Mouse (Mus musculus): ENCODE measurements around the gene Dhdh. TPM values are rescaled to one million over a fixed set of nuclear protein-coding genes. Genes with fewer than 3 reads are reported as not detected.

Dhdh gene
- 7.1 and 7.2 TPM in 2 replicates for polyA plus RNA-seq (2015; fragmentation: Nextera tagmentation; extraction: Ambion mirVana)

DNA sequence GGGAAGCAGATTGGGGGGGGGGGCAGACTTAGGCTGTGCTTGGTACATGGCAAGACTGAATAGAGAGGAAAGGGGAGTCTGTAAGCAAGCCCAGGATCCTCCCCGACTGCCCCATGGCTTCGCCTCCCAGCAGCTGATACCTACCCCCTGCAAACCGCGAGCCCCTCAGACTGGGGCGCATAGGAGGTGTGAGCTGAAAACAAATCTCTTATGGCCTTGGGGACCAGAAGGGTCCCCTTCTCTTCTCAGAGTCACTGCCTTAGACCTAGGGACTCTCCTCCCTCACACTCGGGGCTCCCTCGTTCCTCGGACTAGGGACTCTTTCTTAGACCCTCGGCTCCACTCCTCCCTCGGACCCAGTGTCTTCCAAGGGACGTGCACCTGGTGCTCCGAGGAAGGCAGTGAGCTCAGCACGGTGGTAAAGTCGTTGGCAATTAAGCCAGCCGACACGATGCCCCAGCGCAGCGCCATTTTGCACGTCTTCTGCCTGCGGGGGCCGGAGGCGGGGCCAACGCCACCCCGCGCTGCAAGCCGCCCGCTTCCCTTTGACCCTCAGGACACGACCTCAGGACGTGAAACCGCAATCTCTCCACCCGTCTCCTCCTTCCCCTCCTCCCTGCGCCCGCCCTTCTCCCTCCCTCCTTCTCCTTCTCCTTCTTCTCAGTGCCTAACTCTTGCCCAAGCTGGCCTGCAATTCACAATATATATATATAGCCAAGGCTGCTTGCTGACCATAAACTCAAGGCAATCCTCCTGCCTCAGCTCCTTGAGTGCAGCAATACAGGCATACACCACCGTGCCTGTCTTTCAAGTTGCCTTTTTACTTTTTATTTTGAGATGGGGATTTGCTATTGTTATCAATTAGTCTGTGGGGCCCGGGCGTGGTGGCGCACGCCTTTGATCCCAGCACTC, at the start of gene Dhdh:
Gene Dhdh (minus strand): TSS at position 513 of the 912 bp plus-strand sequence.

DNA sequence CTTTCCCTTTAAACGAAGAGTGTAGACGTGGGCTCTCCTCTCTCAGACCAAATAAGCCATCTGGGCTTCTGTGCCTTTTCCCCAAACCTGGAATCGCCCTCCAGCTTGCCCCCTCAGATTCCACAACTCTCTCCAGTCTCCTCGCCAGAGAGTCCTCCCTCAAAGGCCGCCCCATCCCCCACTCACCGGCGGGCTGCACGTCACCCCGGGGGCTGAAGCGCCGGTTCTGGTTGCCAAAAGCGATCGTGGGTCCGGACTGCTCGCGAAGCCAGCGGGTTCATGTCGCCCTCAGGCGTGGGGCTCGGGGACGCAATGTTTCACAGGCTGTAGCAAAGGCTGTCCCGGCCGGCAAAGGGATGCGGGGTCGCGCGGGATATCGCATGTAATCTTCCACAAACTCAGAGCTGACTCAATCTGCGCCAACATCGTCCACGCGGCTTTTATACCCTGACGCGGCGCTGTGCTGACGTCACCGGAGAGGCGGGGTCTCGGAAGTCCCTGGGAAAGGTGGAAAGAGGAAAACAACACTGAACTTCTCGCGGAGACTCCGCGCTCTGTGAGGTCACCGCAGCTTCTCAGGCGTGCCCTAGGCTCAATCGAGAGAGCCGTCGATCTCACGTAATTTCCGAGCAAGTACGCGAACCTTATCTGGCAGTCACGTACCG, 37.3 kb upstream of the Dhdh start, which contains the start of the genes Ppp1r15a and Plekha4:
Gene Ppp1r15a (minus strand): TSS at position 460 of the 665 bp plus-strand sequence.
Gene Plekha4 (plus strand): TSS at position 522 of the 665 bp plus-strand sequence.

GRCm38 (mm10) chr7:45509912-45510787, 21.5 kb upstream of the Dhdh start, which contains the start of gene Nucb1:
Gene Nucb1, minus strand, starts transcription at chr7:45510406.

GRCm38 (mm10) chr7:45486761-45487415, 1.7 kb downstream of the Dhdh start, which contains the start of gene Gm45808:
Gene Gm45808, minus strand, starts transcription at chr7:45486811.

DNA sequence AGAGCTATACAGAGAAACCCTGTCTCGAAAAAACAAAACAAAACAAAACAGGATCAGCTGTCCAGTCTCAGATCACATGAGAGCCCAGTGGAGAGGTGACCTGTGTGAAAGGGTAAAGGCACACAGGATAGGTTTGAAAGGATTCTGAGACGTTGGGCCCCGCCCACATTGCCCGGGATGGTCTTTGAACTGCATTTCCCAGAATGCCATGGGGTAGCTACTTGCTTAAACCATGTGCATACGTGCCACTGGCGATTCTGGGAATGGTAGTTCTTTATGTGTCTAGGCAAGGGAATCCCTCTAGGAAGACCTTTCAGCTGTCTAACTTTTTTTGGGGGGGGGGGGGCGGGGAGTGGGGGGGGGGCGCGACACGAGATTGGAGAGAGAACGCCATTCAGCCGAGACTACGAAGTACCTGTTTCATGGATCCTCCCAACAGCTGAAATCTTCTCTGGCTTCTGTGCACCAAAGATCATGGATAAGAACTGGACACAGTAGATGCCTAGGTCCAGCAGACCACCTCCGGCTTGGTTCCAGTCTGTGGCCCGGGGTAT, 7.2 kb downstream of the Dhdh start, which contains the start of gene Tulp2:
Gene Tulp2 (plus strand): TSS at position 504 of the 554 bp plus-strand sequence.

GRCm38 (mm10) chr7:45466283-45467089, 22.1 kb downstream of the Dhdh start, which contains the start of gene Bax:
Gene Bax, minus strand, starts transcription at chr7:45466898.

GRCm38 (mm10) chr7:45459564-45460140, 29.0 kb downstream of the Dhdh start, which contains the start of gene Ftl1:
Gene Ftl1, minus strand, starts transcription at chr7:45459884.

DNA sequence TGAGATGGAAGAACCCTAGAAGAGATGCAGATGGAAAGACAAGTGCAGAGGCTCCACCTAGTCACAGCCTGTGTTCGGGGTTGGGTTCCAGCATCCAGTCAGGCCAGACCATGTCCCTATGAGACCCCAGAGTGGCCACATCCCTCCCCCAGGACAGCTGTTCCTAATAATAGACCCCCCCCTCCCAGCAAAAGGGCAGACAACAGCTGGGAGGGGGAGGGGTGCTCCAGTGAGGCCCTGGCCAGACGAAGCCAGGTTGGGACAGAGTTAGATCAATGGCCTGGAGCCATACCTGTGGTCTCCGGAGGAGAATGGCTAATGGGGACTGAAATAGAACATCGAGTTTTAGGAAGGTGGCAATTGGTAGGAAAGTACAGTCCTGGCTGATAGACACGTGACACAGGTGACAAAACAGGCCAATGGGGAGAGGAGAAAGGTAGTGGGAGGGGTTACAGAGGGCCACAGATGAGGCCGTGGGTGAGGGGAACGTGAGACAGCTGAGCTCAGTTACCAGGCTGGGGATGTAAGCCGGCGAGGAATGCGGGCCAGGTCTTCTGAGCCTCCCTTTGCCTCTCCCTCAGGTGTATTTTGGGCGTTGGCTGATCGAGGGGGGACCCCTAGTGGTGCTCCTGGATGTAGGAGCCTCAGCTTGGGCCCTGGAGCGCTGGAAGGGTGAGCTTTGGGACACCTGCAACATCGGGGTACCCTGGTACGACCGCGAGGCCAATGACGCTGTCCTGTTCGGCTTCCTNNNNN, 50.9 kb downstream of the Dhdh start, which contains the start of gene Ruvbl2:
Gene Ruvbl2 (minus strand): TSS at position 576 of the 756 bp plus-strand sequence.

GRCm38 (mm10) chr7:45434203-45435015, 54.2 kb downstream of the Dhdh start, which contains the start of gene Gys1:
Gene Gys1, plus strand, starts transcription at chr7:45434844.

Small RNAs within 50 kb of the gene (microRNA-seq; reads per million reads assigned to microRNA genes)
- 0 to 0.10 reads per million in 2 experiments for gene Gm22133

Other genes with a start within 250 kb of the Dhdh start
- gene Cd37, start 249.7 kb downstream of the Dhdh start, polyA plus RNA-seq (2015; fragmentation: Nextera tagmentation; extraction: Ambion mirVana), result 3.6 and 5.9 TPM in 2 replicates
- gene Slc6a16, start 247.7 kb downstream of the Dhdh start, polyA plus RNA-seq (2015; fragmentation: Nextera tagmentation; extraction: Ambion mirVana), result not detected in 2 replicates
- not detected in 2 replicates for gene Slc6a21, start 211.3 kb downstream of the Dhdh start, polyA plus RNA-seq (2015; fragmentation: Nextera tagmentation; extraction: Ambion mirVana)
- gene Trpm4, start 155.0 kb downstream of the Dhdh start, polyA plus RNA-seq (2015; fragmentation: Nextera tagmentation; extraction: Ambion mirVana), result 15.3 and 15.4 TPM in 2 replicates
- 94.0 and 120 TPM in 2 replicates for gene Hrc, start 153.5 kb downstream of the Dhdh start, polyA plus RNA-seq (2015; fragmentation: Nextera tagmentation; extraction: Ambion mirVana)
- 3.2 and 4.0 TPM in 2 replicates for gene Ppfia3, start 121.8 kb downstream of the Dhdh start, polyA plus RNA-seq (2015; fragmentation: Nextera tagmentation; extraction: Ambion mirVana)
- 1.5 and 2.0 TPM in 2 replicates for gene Lin7b, start 118.2 kb downstream of the Dhdh start, polyA plus RNA-seq (2015; fragmentation: Nextera tagmentation; extraction: Ambion mirVana)
- 64.7 and 74.9 TPM in 2 replicates for gene Snrnp70, start 93.1 kb downstream of the Dhdh start, polyA plus RNA-seq (2015; fragmentation: Nextera tagmentation; extraction: Ambion mirVana)
- 3.5 and 4.7 TPM in 2 replicates for gene Kcna7, start 83.2 kb downstream of the Dhdh start, polyA plus RNA-seq (2015; fragmentation: Nextera tagmentation; extraction: Ambion mirVana)
- gene Ntf5, start 75.1 kb downstream of the Dhdh start, polyA plus RNA-seq (2015; fragmentation: Nextera tagmentation; extraction: Ambion mirVana), result 0.09 and 0.17 TPM in 2 replicates
- not detected in 2 replicates for gene Lhb, start 68.0 kb downstream of the Dhdh start, polyA plus RNA-seq (2015; fragmentation: Nextera tagmentation; extraction: Ambion mirVana)
- gene Gys1, start 54.0 kb downstream of the Dhdh start, polyA plus RNA-seq (2015; fragmentation: Nextera tagmentation; extraction: Ambion mirVana), result 90.8 and 92.1 TPM in 2 replicates
- gene Ruvbl2, start 50.7 kb downstream of the Dhdh start, polyA plus RNA-seq (2015; fragmentation: Nextera tagmentation; extraction: Ambion mirVana), result 31.4 and 35.8 TPM in 2 replicates
- 2,280 and 2,838 TPM in 2 replicates for gene Ftl1, start 28.9 kb downstream of the Dhdh start, polyA plus RNA-seq (2015; fragmentation: Nextera tagmentation; extraction: Ambion mirVana)
- gene Bax, start 21.9 kb downstream of the Dhdh start, polyA plus RNA-seq (2015; fragmentation: Nextera tagmentation; extraction: Ambion mirVana), result 74.5 and 83.5 TPM in 2 replicates
- gene Tulp2, start 6.9 kb downstream of the Dhdh start, polyA plus RNA-seq (2015; fragmentation: Nextera tagmentation; extraction: Ambion mirVana), result 0.06 and 0.12 TPM in 2 replicates
- not detected in 2 replicates for gene Gm45808, start 2.0 kb downstream of the Dhdh start, polyA plus RNA-seq (2015; fragmentation: Nextera tagmentation; extraction: Ambion mirVana)
- gene Nucb1, start 21.6 kb upstream of the Dhdh start, polyA plus RNA-seq (2015; fragmentation: Nextera tagmentation; extraction: Ambion mirVana), result 124 and 146 TPM in 2 replicates
- 19.1 and 19.6 TPM in 2 replicates for gene Ppp1r15a, start 37.5 kb upstream of the Dhdh start, polyA plus RNA-seq (2015; fragmentation: Nextera tagmentation; extraction: Ambion mirVana)
- gene Plekha4, start 37.5 kb upstream of the Dhdh start, polyA plus RNA-seq (2015; fragmentation: Nextera tagmentation; extraction: Ambion mirVana), result 5.6 and 8.0 TPM in 2 replicates
- gene Hsd17b14, start 66.1 kb upstream of the Dhdh start, polyA plus RNA-seq (2015; fragmentation: Nextera tagmentation; extraction: Ambion mirVana), result 6.1 and 7.2 TPM in 2 replicates
- gene Bcat2, start 81.3 kb upstream of the Dhdh start, polyA plus RNA-seq (2015; fragmentation: Nextera tagmentation; extraction: Ambion mirVana), result 35.4 and 88.9 TPM in 2 replicates
- gene Fgf21, start 126.7 kb upstream of the Dhdh start, polyA plus RNA-seq (2015; fragmentation: Nextera tagmentation; extraction: Ambion mirVana), result 0.18 TPM in 1 of 2 replicates, not detected in the other
- gene Fut1, start 128.5 kb upstream of the Dhdh start, polyA plus RNA-seq (2015; fragmentation: Nextera tagmentation; extraction: Ambion mirVana), result 0.05 TPM in 1 of 2 replicates, not detected in the other
- gene Izumo1, start 133.0 kb upstream of the Dhdh start, polyA plus RNA-seq (2015; fragmentation: Nextera tagmentation; extraction: Ambion mirVana), result 0.06 TPM in 1 of 2 replicates, not detected in the other
- 10.3 and 13.9 TPM in 2 replicates for gene Rasip1, start 138.7 kb upstream of the Dhdh start, polyA plus RNA-seq (2015; fragmentation: Nextera tagmentation; extraction: Ambion mirVana)
- 139 and 174 TPM in 2 replicates for gene Mamstr, start 151.2 kb upstream of the Dhdh start, polyA plus RNA-seq (2015; fragmentation: Nextera tagmentation; extraction: Ambion mirVana)
- 1.9 and 2.1 TPM in 2 replicates for gene Fut2, start 177.6 kb upstream of the Dhdh start, polyA plus RNA-seq (2015; fragmentation: Nextera tagmentation; extraction: Ambion mirVana)
- 1.6 and 1.7 TPM in 2 replicates for gene Ntn5, start 195.2 kb upstream of the Dhdh start, polyA plus RNA-seq (2015; fragmentation: Nextera tagmentation; extraction: Ambion mirVana)
- gene Sec1, start 205.6 kb upstream of the Dhdh start, polyA plus RNA-seq (2015; fragmentation: Nextera tagmentation; extraction: Ambion mirVana), result 0.33 and 0.40 TPM in 2 replicates
- 2.4 and 3.0 TPM in 2 replicates for gene Car11, start 211.0 kb upstream of the Dhdh start, polyA plus RNA-seq (2015; fragmentation: Nextera tagmentation; extraction: Ambion mirVana)
- 9.9 and 10.3 TPM in 2 replicates for gene Dbp, start 216.3 kb upstream of the Dhdh start, polyA plus RNA-seq (2015; fragmentation: Nextera tagmentation; extraction: Ambion mirVana)
- 568 and 577 TPM in 2 replicates for gene Rpl18, start 226.7 kb upstream of the Dhdh start, polyA plus RNA-seq (2015; fragmentation: Nextera tagmentation; extraction: Ambion mirVana)
- gene Sphk2, start 229.2 kb upstream of the Dhdh start, polyA plus RNA-seq (2015; fragmentation: Nextera tagmentation; extraction: Ambion mirVana), result 11.7 and 13.4 TPM in 2 replicates
- 0.10 and 0.17 TPM in 2 replicates for gene Fam83e, start 232.4 kb upstream of the Dhdh start, polyA plus RNA-seq (2015; fragmentation: Nextera tagmentation; extraction: Ambion mirVana)
- gene Spaca4, start 237.0 kb upstream of the Dhdh start, polyA plus RNA-seq (2015; fragmentation: Nextera tagmentation; extraction: Ambion mirVana), result not detected in 2 replicates

Data from skeletal muscle tissue, postnatal 0 days (tissue).